Mouse (Mus musculus): ENCODE measurements around the gene 4930564D02Rik.

GRCm38 (mm10) chr3:105113859-105114258 is 47.2 kb downstream of the 4930564D02Rik start:
- TF ChIP-seq CTCF (IDR thresholded peaks at IDR 0.05; ENCODE audit: low read depth, low read length) (no peak), POLR2AphosphoS5 (IDR thresholded peaks at IDR 0.05; ENCODE audit: insufficient replicate concordance, low read depth, low read length) (no peak), GATA2 (IDR thresholded peaks at IDR 0.05; ENCODE audit: borderline replicate concordance, low read depth, low read length) (no peak), TAL1 (conservative IDR thresholded peaks at IDR 0.05; ENCODE audit: low read depth, low read length) (no peak)

Data from G1E (cell line).